Mouse (Mus musculus): ENCODE results near the gene Olfr1140.

GRCm38 (mm10) chr2:87743452-87743851, at the start of gene Olfr1140:
- no peak for TF ChIP-seq CTCF (IDR thresholded peaks at IDR 0.05; ENCODE audit: borderline replicate concordance, insufficient read depth, low read depth, low read length)
- TF ChIP-seq POLR2A (IDR thresholded peaks at IDR 0.05; ENCODE audit: borderline replicate concordance, insufficient read depth, low read length): no peak
